Mouse (Mus musculus): ENCODE data around the gene Tcf7.

The Tcf7 gene

DNA sequence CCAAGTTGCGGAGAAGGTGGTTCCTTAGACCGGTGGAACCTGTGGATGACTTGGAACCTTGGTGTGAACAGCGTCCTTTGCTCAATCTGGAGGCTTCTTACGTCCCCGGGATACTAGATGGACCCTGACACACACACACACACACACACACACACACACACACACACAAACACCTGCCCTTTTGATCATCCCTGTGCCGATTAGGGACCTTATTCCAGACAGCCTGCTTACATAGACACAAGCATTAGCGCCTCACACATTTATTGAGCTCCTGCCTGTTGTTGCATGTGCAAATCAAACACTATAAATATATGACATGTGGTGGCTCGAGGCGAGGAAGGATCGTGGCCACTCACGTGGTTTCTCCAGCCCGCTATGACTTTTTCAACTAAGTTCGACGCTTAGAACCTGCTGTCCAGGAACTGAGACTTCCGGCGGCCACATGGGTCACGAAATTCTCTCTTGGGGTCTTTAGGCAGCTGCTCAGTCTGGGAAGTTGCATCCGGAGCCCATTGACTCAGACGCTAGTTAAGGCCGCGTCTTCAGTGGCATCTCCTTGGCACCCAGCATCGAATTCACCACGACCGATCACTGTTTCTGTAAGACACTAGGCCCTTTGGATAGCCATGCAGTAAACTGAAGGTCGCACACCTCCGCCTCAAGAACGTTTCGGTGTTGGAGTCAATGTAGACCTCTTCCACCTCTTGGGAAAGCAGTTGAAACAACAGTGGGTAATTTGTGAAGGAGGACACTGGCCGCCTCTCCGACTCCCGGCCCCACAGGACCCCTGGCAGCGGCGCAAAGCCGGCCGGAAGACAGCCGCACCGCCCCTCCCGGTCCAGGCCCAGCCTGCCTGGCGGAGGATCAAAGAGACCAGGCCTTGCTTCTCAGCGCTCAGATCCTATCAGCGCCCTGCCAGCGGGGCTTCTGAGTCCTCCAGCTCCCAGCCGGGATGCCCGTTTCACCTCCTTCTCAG, 1.1 kb upstream of the Tcf7 start:
- peak; percentile 80 for DNase-seq

DNA sequence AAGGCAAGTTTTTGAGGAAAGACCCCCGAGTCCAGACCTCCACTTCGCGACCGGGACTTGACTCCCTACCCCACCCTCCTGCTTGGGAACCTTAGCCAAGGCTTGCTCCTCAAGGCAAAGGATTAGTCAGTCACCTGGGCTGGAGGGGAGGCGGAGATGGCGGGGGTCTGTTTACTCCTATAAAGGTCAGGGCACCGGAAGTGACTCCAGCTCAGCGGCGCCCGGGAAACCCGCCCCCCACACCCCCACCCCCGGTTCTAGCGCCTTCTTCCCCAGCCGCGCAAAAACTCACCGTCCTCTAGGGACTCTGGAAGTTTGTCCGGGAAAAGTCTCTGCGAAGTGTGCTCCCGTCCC, 417 bp downstream of the Tcf7 start:
- peak; percentile 83 for DNase-seq

DNA sequence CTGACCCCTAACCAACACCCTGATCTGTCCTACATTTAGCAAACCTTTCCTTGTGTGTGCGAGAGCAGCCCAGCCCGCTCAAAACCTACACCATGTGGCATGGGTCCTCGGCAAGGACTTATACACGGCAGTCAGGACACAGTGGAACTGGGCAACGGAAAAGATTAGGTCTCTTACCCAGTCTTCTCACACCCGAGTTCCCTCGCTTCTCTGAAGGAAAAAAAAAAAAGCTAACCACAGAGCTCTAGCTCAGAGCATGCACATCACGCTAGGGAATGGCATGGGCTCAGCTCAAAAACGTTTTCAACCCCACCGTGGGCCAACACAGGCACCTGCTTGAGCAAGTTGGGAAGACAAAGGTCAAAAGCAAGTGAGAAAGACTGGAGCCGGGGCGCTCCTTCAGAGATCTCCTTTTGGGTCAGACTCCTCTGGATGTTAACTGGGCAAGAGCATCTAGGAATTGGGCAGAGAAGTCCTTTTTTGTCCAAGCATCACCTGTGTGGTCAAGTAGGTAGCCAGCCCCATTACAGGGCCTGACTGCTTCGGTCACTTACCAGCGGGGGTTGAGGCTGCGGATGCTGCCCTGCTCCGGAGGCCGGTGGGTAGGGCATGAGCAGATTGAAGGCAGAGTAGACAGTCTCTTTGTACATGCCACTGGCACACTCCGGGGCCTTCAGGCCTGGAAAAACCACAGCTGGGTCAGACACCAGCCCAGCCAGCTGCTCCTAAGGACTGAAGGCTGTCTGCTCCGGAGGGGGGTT, 1.1 kb downstream of the Tcf7 start:
- DNase-seq, result peak; percentile 69

DNA sequence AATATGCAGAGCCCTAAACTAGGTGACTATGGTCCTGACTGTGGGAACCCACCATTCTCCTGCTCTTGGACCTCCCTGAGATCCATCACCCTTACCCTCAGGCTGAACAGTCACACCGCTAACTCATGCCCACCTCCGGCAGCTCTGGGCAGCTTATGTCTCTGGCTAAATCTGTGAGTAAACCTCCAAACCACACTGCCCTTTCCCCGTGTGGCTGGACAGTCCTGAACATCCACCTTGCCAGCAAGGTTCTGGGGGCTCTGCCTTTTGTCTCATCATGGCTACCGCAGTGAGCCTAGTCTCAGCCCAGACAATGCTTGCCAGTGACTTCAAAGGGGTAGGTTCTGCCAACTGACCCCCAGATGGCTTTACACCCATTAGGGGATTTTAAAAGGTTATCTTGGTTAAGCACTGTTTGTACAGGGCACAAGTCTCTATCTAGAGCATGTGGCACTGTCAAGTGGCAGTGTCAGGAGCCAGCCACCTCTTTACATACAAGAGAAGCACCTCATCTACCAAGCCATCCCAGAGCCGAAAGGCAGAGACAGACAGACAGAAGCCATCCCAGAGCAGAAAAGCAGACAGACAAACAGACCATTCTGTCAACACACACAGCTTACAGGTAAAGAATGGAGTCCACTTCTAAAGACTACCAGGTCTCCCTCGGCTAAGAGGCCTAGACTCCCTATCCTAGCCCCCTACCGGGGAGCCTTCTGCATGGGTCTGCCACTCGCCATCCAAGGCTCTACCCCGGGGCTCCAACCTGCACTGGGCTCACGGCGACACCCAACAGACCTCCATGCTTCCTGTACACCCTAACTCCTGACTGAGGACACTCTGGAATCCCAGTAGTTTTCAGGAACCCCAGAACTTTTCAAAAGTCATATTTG, 2.0 kb downstream of the Tcf7 start:
- DNase-seq, result peak; percentile 74

DNA sequence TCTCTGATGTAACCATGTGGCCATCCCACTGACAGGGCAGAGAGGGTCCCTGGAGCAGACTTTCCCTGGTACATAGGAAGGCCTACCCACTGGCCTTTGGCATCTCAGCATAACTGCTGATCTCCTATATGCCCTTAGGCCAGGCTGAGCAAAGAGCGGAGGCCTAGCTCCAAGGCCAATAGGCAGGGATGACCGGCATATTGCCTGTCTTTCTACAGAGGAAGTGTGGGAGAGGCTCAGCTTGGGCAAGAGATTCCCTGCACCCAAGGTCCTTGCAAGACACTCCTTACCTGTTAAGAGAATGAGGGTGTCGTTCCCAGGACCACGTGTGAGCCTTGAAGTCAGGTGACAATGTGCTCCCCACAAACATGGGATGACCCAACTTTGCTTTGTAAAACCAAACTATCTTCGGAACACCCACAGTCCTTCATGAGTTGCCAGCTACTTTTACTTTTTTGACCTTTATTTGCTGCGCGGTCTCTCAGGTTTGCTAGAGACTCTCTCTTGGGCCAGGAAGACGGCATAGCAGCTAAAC, 3.1 kb downstream of the Tcf7 start:
- peak; percentile 58 for DNase-seq

DNA sequence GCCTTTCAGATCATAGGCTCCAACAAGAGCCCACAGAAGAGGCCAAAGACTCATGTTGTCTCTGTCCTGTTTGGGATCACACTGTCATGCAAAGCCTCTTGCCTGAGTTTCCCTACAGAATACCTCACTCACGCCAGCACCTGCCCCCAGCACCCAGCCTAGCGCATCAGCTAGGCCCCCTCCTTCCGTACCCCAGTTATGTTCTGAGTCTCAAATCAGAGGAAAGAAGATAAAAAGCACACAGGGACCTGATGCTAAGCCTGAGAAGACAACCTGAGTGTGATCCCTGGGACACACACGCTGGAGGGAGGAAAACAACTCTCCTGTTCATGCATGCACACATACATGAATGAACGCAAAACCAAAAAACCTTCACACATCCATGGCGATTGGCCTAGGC, 3.8 kb downstream of the Tcf7 start:
- no peak for DNase-seq

DNA sequence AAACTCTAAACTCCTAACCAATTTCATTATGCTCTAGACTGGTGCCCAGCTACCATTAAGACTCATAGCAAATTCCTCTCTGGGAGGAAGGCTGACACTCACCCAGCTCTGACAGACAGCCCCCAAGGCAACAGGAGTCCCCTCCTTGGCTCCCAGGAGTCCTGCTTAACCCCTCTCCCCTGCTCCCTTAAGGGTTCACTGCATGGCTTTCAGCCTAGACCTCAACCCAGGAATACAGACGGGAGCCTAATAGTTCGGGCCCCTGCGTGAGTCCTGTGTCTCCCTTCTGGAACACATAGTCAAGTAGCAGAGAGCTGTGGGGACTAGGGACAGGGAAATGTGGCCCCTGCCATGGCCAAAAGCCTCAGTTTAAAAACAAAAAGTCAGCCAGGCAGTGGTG, 4.7 kb downstream of the Tcf7 start:
- peak; percentile 55 for DNase-seq

DNA sequence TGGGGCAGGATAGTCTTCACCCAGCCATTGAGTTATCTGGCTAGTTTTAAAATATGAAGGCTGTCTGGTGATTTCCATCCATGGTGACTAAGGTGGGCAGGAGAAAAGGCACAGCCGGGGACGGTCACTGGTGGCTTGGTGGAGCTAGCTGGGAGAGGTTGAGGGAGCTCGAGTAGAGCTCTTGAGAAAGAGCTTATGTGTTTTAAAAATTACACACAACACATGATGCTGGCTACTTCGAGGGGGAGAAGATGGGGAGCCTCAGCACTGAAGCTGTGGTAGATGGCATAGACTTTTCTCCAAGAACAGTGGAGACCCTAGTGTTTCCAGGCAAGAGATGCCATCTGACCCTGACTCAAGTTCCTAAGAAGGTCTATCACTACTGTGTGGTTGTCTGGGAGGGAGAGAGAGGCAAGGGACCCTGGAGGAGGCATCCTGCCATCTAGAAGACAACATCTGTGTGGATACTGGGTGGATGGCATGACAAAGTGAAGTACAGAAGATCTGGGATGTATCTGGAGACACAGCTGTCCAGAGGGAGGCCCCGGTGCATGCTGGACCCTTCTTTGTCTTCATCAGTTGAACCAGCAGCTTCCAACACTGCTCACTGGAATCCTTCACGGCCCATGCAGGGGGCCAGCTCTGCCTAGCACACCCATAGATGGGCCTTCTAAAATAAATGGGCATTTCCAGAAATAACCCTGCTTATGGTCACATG, 5.2 kb downstream of the Tcf7 start:
- peak; percentile 54 for DNase-seq

DNA sequence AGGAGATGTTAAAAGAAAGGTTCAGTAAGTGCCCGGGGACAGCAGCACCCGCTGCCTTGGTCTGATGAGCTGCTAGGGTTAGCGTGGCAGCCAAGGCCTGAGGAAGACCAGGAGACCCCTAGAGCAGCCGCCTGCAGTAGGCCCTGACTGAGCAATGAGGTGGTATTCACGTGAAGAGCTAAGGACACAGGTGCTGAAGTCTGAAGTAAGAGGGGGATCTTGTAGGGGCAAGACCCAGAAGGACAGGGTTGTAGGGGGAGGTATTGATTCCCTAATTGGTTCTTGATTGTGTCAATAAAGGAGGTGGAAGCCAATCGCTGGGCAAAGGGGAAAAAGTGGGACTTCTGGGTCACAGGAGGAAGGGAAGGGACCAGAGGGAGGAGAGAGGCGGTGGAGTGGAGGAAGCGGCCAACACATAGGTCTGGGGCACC, 5.8 kb downstream of the Tcf7 start:
- DNase-seq, result peak; percentile 63

DNA sequence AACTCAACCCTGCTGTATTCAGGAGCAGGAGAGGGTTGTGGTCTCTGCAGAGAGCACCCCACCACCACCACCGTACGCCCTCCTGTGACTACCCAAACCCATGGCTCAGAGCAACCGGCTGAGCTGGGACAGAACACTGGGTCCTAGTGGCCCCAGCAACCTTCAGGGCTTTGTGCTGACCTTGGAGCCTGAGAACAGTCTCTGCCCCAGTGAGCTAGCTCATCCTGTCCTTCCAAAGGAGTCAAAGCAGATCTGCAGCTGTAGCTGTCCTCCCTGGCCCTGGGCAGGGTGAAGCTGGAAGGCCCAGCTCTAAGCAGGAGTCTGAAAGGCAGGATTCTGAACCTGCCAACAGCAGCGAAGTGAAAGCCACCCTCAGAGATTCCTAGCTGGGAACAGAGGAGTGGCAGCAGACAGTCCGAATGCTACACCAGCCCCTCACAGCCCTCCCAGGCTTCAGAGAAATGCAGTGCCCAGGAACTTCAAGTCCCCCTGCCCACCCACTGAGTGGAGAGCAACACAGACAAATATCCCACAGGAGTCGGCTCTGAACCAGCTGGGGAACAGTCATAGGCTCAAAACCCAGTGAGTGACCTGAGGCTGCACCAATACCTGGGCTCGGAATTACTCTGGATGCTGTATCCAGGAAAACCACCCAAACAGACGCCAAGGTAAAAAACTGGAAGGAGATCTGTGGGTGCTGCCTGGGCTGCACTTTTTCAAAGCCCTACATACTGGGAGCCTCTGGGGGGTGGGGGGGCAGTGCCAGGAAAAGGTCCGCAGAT, 6.8 kb downstream of the Tcf7 start:
- DNase-seq, result no peak

DNA sequence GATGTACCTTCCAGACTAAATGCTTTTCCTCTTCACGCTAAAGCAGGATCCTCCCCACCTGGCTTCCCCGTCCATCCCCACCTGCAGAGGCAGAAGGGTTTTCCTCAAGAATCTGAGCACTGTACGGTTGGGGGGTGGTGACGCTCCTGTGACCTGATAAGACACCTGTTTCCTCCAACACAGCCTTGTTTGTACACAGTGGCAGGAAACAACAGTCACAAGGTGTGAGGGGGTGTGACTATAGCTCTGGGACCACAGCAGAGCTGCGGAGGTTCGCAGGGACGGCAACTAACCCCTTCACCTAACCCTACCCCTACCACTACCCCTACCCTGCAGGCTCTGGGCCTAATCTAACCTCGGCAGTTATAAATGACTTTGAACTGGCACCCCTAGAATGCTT, 7.4 kb downstream of the Tcf7 start:
- peak; percentile 82 for DNase-seq

DNA sequence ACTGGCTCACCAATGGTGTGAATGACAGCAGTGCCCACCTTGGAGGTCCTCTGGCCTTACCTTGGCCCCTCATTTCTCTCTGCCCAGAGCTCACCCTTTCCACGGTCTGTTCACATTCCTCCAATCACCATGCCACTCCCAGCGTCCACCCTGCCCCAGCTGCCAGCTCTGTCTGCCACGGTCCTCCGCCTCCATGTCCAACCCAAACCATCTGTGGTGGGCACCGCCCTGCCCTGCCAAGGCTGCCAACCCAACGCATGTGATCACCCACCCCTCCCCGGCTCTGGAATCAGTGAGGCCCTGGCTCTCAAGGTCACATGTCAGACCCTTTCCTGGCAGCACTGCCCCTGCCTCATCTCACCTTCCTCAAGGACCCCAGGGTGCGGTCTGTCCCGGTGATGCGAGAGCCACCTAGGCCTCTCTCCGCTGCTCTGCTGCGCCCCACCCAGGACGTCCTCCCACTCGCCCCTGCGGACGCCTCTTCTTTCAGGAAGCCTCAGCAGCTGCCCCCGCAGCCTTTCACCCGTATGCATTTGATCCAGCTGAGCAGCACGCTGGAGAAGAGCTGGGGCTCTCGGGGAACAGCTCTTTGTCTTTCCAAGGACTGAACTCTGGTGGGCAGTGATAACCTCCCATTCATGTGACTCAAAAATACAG, 8.2 kb downstream of the Tcf7 start:
- peak; percentile 83 for DNase-seq

DNA sequence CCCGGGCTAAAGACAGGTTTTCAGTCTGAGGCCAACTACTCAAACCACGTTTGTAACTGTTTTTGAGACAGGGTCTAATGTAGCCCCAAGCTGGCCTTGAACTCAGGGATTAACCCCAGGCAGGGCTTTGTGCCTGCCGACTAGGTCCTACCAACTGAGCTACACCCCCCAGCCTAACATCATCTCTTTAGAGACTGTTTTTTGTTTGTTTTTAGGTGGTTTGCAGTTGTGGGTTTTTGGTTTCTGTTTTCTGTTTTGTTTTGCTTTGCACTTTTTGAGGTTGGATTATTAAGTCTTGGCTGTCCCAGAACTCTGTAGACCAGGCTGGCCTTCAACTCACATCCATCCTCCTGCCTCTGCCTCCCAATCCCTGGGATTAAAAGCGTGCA, 8.9 kb downstream of the Tcf7 start:
- no peak for DNase-seq

DNA sequence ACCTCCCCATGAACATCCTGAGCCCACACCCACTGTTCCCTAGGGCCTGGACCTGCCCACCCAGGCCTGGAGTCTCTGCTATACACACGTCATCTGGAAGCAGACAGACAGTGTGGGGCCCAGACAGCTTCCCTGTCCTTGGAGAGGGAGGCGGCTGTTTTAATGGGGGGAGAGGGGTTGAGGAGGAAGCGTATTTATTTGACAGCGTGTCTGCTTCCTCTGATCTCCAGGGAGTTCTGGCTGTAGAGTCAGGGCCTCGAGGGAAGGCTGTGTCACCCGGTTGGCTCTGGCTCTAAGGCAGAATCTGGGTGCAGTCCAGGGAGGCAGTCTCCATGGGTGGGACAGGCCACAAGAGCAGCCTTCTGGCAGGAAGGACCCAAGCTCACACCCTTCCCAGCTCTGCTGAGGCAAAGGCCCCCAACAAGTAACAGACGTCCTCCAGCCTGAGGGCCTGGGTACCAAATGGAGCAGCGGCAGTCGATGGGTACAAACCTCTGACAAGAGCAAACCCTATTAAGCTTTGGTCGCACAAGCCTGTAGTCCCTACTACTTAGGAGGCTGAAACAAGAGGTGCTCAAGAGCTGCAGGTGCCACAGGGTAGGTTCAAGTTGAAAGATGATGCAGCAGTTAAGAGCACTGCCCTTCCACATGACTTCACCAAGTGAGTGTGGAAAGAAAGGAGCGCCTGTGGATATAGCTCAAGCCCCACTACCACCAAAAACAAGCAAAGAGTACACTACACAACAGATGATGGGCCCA, 9.5 kb downstream of the Tcf7 start:
- peak; percentile 58 for DNase-seq

DNA sequence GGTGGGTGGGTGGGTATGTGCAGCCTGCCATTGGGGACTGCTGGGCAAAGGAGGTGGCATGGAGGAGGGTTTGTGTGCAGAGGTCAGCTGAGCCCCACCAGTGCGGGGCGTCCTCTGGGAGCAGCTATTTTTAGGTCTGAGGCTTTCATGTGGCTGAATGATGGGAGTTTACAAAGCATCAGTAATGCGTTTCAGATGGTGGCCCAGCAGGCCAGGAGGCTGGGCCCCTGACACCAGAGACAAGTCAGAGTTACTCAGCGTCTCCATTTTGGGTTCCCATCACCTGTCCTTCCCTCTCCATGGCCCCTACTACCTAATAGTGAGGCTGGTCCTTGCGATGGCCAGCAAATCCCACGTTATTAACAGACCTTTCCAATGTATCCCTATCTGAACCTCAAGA, 10.2 kb downstream of the Tcf7 start:
- DNase-seq, result no peak

DNA sequence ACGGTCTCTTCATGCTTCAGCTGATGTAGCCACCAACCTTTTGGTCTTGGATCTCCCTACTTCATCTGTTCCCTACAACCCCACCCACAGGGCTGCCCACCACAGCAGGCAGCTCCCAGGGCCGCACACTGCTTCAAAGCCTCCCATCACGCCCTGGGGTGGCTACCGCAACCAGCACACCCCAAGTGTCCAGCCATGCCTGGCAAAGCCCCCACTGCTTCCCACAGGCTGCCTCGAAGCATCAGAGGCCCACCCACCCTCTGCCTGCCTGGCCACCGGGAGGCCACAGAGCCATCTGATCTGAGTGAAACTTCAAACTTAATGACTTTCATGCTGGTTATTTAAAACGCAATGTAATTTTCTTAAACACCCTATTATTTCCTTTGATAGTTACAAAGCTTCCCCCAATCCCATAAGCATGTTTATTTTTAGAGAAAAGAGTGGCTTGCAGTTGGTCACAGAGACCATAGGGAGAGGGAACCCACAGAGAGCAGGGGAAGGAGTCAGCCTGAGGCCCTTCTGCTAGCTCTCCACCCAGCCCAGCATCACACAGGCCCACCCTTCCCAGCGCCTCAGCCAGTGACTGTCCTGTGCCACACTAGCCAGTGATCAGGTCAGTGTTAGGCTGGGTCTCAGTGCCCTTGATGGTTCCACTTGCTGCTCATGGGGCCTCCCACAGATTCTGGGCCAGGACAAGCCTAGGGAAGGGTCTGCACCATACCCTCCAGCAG, 10.9 kb downstream of the Tcf7 start:
- no peak for DNase-seq

DNA sequence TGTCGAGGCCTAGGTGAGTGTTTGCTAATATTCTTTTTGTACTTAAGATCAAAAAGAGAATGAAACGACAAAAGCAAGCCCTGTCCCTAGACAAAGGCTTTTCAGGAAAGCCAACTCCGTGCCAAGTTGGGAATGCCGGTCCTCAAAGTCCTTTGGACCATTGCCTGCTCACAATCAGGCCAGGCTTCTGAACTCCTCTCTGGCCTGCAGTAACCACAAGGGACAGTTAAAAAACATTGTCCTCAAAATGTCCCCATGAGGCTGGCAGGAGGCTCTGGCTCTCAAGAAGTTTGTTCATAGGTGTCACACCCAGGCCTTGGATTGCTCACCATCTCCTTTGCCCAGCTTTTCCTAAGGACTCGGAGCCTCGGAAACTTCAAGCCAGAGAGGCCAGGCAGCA, 13.0 kb downstream of the Tcf7 start:
- peak; percentile 30 for DNase-seq

DNA sequence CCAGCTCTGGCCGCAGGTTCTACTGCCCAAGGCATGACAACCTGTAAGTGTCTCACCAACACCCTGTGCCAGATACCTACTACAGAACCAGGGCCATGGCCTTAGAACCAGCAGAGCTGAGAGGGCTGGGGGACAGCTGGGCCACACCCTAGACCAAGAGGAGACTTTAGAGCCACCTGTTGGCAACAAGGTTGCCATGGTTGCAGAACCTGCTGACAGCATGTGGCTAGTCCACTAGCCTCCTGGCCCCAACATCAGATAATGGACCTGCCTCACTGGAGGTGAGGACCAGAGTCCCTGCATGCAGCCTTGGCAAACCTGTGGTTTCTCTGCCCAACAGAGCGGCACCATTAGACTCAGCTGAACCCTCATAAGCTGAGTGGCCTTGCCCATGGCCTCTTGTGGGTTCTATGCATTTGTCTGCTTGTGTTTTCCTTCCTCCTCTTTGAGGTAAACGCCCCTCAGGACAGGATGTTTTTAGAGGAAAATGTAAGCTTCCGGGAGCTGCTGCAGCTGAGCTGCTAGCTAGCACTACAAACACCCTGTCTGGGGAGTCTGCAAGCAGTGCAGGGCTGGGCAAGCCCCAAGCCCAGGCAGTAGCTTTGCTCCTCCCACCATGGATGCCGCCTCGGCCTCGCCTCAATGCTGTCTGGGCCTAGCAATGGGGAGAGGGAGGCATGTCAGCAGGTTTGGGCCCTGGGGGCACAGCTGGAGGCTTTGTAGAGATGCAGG, 14.5 kb downstream of the Tcf7 start:
- DNase-seq, result peak; percentile 84
